Mouse (Mus musculus): ENCODE measurements around the gene Yme1l1.

Gene Yme1l1

GRCm38 (mm10) chr2:23155777-23156607 is at the start of gene Yme1l1, which contains the start of gene Mastl:
TSS of gene Yme1l1 (plus strand) at chr2:23156369.
TSS of gene Mastl (minus strand) at chr2:23156024.
- DNase-seq (ENCODE audit: extremely low read depth, low read depth): peak; percentile 85

GRCm38 (mm10) chr2:23119573-23119972 is 36.6 kb upstream of the Yme1l1 start:
- DNase-seq (ENCODE audit: extremely low read depth, low read depth): no peak

GRCm38 (mm10) chr2:23155199-23155621 is 959 bp upstream of the Yme1l1 start:
- DNase-seq (ENCODE audit: extremely low read depth, low read depth): peak; percentile 35

- no peak for DNase-seq (ENCODE audit: extremely low read depth, low read depth)
Measured at GRCm38 (mm10) chr2:23156608-23157081, 476 bp downstream of the Yme1l1 start.

GRCm38 (mm10) chr2:23172305-23172704 is 16.1 kb downstream of the Yme1l1 start:
- no peak for DNase-seq (ENCODE audit: extremely low read depth, low read depth)

GRCm38 (mm10) chr2:23194366-23194765 is 38.2 kb downstream of the Yme1l1 start:
- DNase-seq (ENCODE audit: extremely low read depth, low read depth): no peak

- no peak for DNase-seq (ENCODE audit: extremely low read depth, low read depth)
Measured at GRCm38 (mm10) chr2:23201034-23201433, 44.9 kb downstream of the Yme1l1 start.

- DNase-seq (ENCODE audit: extremely low read depth, low read depth): no peak
Measured at GRCm38 (mm10) chr2:23202900-23203670, 46.9 kb downstream of the Yme1l1 start.

- no peak for DNase-seq (ENCODE audit: extremely low read depth, low read depth)
Measured at GRCm38 (mm10) chr2:23207070-23207526, 50.9 kb downstream of the Yme1l1 start, which contains the start of gene 4931423N10Rik. TSS of gene 4931423N10Rik (plus strand) at chr2:23207476.

GRCm38 (mm10) chr2:23213661-23214060 is 57.5 kb downstream of the Yme1l1 start:
- DNase-seq (ENCODE audit: extremely low read depth, low read depth): no peak

- DNase-seq (ENCODE audit: extremely low read depth, low read depth): no peak
Measured at GRCm38 (mm10) chr2:23225199-23225598, 69.0 kb downstream of the Yme1l1 start.

GRCm38 (mm10) chr2:23228463-23228862 is 72.3 kb downstream of the Yme1l1 start:
- peak; percentile 15 for DNase-seq (ENCODE audit: extremely low read depth, low read depth)

GRCm38 (mm10) chr2:23234065-23234773 is 78.0 kb downstream of the Yme1l1 start:
- no peak for DNase-seq (ENCODE audit: extremely low read depth, low read depth)

All from MEL-GATA-1-ER (cell line).